Mouse (Mus musculus): ENCODE measurements around the gene Galnt16.

GRCm38 (mm10) chr12:80569561-80569960, 51.5 kb downstream of the Galnt16 start:
- no peak for TF ChIP-seq CTCF (IDR thresholded peaks at IDR 0.05; ENCODE audit: low read depth)
- TF ChIP-seq EP300 (optimal IDR thresholded peaks at IDR 0.05) = no peak

All from stomach, postnatal 0 days (tissue).